Mouse (Mus musculus) heart, postnatal 36 days (tissue): ENCODE measurements around the gene Gnpnat1. TPM values are rescaled to one million over a fixed set of nuclear protein-coding genes. Genes with fewer than 3 reads are reported as not detected.
"Not testable (repeated sequence)": the region's sequence is repeated elsewhere in the genome, so short reads cannot be mapped to it uniquely, and the experiment has no call there.

ENCODE experiments used
- DNase-seq, 2 experiments: peaks; one replicate each; pipeline ENCODE4 v3.0.0; 2021 to 2022
- intact Hi-C: fragments of 180-260 bp; cut with DNase I; formaldehyde crosslinking; loops from one replicate; pipeline ENCODE4 v1.15.1; 2025
- total RNA-seq, 2 experiments: library from RNA; stranded (reverse); gene quantifications; 2 replicates each; pipeline ENCODE4 v1.2.3; 2021

Gnpnat1 gene
- total RNA-seq: 10 to 100 TPM; 10.7 to 13.6 TPM

DNA sequence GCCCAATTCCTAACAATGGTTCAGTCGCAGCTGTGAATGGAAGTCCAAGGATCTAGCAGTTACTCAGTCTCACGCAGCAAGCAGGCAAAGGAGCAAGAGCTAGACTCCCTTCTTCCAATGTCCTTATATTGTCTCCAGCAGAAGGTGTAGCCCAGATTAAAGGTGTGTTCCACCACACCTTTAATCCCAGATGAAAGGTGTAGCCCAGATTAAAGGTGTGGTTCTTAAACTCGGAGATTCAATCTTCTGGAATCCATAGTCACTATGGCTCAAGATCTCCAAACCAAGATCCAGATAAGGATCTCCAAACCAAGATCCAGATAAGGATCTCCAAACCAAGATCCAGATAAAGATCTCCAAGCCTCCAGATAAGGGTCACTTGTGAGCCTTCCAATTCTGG lies at the start of gene Gnpnat1:
Gene Gnpnat1 (minus strand): TSS at position 101 of the 400 bp plus-strand sequence.
- intact Hi-C loops, DNase-seq: not testable (repeated sequence)

DNA sequence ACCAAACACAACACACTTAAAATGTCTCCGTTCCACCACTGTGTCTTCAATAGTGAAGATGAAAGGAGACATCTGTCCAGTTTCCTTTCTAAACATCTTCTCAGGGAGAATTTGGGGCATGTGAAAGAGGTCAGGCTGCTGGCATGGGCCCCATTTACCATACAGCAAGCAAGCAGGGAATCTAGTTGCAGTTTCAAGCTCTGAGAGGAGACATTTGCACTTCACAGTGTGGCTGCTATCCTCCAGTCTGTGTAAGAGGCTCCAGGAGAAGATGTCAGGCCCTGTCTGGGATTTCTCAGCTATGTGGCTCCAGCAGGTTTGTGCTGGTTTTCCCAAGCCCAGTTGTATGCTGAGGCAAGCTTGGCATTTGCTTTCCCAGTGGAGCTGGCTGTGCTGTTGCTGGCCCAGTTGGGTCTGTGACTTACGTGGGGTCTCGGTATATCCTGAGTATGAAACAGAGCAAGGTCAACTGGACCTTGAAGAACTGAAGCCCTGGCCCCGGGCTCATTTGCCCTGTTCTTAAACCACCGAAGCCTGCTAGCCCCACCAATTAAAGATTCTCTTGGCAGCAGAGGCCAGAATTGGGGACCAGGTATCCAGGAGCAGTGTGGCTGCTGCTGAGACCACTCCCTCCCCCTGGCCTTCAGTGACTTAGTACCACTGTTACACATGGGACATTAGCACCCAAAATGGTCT lies 49.0 kb upstream of the Gnpnat1 start:
- intact Hi-C loops: no loop called here
- DNase-seq: no peak

- DNase-seq: peak; percentile 43 to 57
- intact Hi-C loops: no loop called here
These were observed 48.3 kb upstream of the Gnpnat1 start for GRCm38 (mm10) chr14:45452861-45453512.

DNA sequence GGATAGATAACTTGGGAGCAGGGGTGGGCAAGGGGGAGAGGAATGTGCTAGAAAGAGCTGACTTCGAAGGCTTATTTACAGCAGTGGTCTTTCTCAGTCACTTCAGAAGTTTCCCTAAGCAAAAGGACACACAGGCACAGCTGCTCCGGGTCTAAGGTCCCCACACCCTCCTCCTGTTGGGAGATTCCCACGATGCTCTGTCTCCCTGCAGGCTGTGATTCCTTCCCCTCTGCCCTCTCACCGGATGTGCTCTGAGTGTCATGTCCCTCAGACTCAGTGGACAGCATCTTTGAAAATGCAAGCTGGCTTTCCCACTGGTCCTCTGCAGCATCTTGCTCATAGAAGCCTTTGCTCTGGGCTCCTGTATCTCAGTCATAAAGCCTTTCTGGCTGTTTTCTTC lies 47.4 kb upstream of the Gnpnat1 start:
- DNase-seq: peak in 1 of 2 experiments; percentile 42
- intact Hi-C loops: no loop called here

- intact Hi-C loops: no loop called here
- DNase-seq: no peak
These were observed 46.4 kb upstream of the Gnpnat1 start for GRCm38 (mm10) chr14:45451090-45451489.

DNA sequence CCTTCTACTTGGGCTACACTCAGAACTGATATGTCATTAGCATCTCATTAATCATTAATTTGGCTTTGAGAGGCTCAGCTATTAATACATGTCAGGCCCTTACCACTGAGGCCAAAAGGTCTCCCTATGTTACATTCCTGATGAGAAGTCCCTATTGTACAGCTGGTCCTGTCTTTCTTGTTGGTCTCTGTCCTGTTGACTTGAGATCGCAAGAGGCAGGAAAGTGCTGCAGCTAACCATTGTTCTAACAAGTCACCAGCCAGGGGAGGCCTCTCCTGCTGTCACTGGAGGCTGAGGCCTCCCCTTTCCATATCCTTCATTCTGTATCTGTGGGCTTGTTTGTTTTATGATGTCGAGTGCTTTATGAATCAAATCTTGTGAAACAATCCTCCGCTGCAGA lies 42.1 kb upstream of the Gnpnat1 start:
- intact Hi-C loops: no loop called here
- DNase-seq: no peak

DNA sequence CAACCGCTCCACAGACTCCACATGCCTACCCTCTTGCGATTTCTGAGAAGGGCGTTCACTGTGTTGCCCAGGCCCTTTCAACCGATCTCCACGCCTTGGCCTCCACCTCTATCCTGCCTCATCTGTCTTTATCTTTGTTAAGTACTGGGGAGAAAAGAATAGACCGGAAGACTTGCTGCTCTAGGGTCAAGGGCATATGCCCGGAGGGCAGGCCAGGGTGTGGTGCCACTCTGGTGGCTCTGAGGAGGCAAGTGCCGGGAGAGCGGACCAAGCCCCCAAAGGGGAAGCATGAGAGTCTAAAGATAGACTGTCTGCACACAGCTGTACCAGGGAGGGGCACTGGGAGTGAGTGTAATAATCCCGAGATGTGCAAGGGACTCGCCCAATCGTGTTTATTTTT lies 40.7 kb upstream of the Gnpnat1 start:
- intact Hi-C loops: no loop called here
- DNase-seq: peak in 1 of 2 experiments; percentile 52

GRCm38 (mm10) chr14:45444870-45445269 lies 40.2 kb upstream of the Gnpnat1 start:
- intact Hi-C loops: no loop called here
- DNase-seq: no peak

DNA sequence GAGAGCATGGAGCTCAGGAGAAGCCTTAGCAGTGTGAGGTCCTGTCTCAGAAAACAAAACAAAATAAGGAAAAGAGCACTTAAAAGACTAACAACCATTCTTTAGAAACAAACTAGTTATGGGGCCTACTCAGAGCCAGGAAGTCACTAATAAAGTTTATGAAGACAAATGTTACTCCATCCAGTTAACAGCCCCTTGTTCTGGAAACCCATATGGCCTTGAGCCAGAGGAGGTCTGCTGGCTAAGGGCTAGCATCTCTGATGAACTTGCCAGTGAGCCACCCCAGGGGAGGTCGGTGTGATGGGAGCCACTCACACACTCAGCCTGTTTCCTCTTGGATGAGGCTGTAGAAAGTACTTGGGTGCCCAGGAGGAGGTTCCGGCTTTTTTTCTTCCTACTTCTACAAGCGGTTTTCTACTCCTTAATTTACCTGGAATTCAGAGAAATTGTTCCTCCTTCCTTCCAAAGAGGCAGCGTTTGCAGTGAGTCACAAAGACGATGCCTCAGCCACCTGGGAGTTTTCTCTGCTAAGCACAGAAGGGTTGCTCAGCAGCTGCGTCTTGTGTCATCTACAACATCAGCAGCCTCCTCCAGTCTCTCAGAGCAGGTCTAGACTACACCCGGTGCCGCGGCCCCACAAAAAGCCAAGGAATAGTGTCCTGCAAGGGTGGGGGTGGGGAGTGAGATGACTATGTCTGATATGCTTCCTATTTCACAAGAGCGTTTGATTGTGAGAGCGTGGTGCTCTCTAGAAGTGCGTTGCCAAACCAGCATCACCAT lies 38.3 kb upstream of the Gnpnat1 start:
- no peak for DNase-seq
- intact Hi-C loops: no loop called here

GRCm38 (mm10) chr14:45441291-45441690 lies 36.6 kb upstream of the Gnpnat1 start:
- no peak for DNase-seq
- intact Hi-C loops: no loop called here

DNA sequence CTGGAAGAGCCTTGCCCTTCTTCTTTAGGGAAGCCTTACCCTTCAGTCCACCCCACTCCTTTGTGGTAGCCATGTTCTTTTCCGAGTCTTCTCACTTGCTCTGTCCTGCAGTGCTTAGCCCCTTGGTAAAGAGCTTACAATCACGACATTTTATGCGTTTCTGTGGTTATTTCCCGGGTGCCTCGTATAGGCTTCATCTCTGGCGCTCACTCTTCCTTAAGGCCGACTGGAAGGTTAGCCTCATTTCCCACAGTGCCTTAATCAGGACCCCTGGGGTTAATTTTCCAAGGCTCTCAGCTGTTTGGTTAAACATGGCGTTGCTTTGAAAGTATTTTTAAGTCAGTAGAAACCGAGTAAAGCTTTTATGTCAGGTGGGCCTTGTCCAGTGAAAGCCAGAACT lies 34.7 kb upstream of the Gnpnat1 start:
- no peak for DNase-seq
- intact Hi-C loops: no loop called here

DNA sequence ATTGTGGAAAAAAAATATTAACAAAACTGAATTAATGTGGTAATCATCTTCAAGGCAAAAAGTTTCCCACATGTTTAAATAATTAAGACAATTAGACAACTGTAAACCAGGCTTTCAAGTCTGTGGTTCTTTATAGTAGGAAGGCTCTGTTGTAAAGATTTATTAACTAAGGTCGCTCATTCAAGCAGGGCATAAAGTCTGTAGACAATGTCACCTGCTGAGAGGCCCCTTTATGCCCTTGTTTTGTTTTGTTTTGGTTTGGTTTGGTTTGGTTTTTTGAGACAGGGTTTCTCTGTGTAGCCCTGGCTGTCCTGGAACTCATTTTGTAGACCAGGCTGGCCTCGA lies 34.2 kb upstream of the Gnpnat1 start:
- DNase-seq: no peak
- intact Hi-C loops: no loop called here

DNA sequence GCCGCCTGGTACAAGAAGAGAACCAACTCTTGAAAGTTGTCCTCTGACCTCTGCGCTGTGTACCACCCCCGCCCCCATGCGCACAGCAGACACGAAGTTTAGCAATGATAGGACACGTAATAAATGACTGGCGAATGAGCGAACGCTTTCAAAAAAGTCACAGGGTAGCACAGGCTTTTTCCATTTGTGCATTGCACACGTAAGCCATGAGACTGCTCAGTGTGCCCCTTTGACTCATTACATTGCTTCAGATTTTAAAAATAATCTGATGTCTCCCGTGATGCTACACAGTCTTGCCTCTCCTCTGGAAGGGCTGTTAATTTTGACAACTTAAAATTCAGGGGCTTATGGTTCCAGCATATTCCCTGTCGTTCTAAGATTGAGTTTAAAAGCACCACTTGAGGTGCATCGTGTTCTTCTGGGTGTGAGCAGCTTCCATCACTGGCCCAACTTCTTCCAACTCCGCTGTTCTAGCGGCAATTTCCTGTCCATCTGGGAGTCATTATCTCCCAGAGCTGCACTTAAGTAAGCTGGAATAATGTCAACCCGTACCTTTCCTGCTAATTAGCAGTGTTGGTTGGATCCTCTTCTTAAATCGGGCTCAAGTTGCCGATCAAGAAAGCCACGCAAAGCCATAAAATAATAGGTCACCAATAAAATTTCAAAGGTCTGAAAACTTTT lies 33.7 kb upstream of the Gnpnat1 start:
- intact Hi-C loops: no loop called here
- no peak for DNase-seq

DNA sequence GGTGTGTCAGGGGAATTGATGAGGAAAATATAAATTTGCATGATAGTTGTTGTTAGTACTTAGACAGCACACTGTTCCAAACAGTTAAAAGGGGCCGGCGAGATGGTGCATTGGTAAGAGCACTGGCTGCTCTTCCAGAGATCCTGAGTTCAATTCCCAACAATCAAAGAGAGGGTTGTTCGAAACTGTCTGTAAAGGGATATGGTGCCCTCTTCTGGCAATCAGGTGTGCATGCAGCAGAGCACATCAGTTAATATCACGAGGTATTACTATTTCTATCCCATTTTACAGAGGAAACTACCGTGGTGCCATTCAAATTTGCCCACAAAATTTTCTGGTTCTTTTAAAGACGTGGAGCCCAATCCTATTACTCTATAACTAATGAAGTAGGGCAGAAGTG lies 29.5 kb upstream of the Gnpnat1 start:
- intact Hi-C loops: no loop called here
- DNase-seq: no peak

DNA sequence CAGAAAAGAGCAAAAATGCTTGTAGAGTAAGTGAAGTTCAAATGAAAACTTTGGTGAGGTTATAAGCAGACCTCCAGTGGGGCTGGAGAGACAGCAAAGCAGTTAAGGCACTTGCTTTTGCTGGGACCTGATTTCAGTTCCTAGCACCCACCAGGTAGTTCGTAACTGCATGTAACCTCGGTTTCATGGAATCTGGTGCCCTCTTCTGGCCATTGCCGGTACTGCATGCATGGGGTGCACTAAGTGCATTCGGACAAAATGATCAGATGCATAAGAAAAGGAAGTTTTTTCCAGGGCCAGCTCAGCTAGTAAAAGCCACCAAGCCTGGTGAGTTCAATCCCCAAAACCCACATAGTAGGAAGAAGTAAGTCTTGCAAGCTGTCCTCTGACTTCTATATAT lies 27.3 kb upstream of the Gnpnat1 start:
- intact Hi-C loops: no loop called here
- peak in 1 of 2 experiments; percentile 28 for DNase-seq

DNA sequence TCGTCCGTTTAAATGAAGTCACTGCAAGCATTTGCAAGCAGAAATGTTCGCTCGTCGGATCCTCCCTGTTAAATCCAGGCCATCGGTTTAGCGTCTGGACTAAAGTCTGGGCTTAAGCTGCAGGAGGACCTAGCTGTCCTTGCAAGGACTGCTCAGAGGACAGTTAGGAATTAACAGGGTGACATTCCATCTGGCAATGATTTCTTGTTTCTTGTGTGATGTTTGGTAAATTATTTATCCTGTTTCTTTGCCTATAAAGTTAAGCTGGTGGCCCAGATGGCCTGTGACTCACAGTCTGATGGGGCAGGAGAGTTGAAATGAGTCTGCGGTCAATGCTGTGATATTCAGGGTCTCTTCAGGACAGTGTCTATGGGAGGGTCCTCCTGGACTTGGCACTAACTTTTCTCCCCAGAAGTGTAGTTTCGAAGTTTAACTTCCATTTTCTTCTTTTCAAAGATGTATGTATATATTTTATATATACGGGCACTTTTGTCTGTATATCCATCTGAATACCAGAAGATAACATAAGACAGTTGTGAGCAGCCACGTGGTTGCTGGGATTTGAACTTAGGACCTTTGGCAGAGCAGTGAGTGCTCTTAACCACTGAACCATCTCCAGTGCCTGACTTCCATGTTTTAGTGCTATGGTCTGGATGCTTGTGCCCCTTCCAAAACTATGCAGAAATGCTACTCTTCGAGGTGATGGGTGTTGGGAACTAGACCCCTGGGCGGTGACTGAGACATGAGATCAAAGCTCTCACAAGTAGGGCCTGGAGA lies 25.5 kb upstream of the Gnpnat1 start:
- no peak for DNase-seq
- intact Hi-C loops: no loop called here

- peak; percentile 32 to 50 for DNase-seq
These were observed 18.5 kb upstream of the Gnpnat1 start for GRCm38 (mm10) chr14:45423220-45423619.

GRCm38 (mm10) chr14:45422371-45422770 lies 17.7 kb upstream of the Gnpnat1 start:
- intact Hi-C loops: loop anchor here (2.0 to 5.0 kb wide), 3 partner anchors 180 to 350 kb away; no protein-coding TSS in a partner anchor

More at GRCm38 (mm10) chr14:45423220-45423619, 18.5 kb upstream of the Gnpnat1 start:
- intact Hi-C loops: loop anchor here (1.0 to 5.0 kb wide), 4 partner anchors 117 to 349 kb away; no protein-coding TSS in a partner anchor

DNA sequence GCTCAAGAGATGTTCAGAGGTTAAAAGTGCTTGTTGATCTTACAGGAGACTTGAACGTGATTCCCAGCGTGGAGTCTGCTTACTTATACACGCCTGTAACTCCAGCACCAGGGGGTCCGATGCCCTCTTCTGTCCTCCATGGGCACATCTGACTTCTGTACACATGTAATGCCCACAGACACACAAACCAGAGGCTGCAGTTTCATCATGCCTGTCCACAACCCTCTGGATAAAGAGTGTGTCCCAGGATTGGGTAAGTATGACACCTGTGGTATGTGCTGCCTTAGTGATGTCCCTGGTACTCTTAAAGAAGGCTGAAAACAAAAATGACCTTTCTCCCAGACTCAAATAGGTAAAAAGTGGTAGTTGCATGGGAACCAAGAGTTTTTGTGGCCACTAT lies 14.6 kb upstream of the Gnpnat1 start:
- intact Hi-C loops: no loop called here
- DNase-seq: no peak

More at GRCm38 (mm10) chr14:45422371-45422770, 17.7 kb upstream of the Gnpnat1 start:
- DNase-seq: no peak

DNA sequence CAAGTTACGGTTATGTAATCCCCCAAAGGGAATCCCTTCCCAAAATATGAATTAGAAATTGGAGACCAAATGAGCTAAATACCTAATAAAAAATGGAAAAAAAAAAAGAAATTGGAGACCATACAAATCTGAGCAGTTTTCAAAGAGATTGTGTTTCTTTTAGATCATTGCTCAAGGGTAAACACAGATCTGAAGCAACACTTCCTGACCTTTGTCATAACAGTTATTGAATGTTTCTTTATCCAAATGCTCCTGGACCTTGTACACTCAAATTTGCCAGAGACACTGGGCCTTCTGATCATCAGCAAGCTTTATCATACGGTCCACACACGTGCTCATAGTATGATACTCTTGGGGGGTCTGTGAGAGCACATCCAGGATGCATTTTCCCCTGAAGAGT lies 13.8 kb upstream of the Gnpnat1 start:
- no peak for DNase-seq
- intact Hi-C loops: no loop called here
